In the genomic region with DNA sequence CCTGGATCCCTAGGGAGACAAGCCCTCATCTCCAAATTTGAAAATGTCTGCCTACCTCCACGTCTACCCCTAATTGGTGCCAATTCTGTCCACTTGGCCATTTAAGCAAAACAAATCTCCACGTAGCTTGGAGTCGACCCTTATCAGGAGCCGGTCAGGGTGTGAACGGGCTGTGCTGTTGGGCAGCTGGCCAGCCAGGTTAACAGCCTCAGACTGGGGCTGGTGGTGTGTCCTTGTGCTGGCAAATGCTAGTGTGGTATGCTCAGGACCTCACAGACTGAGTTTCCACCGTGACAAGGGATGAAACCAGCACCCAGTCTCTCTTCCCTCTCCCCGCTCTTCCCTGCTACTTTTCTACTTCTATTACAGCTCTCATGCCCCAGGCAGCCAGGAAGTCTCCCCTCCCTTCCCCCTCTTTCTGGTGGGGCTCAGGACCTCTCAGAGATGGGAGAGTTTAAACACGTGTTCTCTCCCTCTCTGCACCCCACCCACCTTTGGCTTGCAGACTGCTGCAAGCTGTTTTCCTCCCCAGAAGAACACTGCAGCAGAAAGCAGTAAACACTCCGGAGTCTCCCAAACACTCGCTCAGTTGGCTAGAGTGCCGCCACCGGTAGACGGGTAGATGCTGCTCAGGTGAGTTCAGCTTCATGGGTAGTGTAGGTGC, we compare ENCODE assay signal across 8 mouse cellular contexts. TPM values are rescaled to one million over a fixed set of nuclear protein-coding genes. Genes with fewer than 3 reads are reported as not detected.
DNase-seq lines count a peak whose midpoint lies in the region; ATAC-seq lines count a peak whose summit lies in the region.

No protein-coding gene starts in this region.

- H3K27ac ChIP-seq in heart, embryonic 16.5 days (ENCODE audit: low read length) = peak overlapping the region; percentile 56

- no peaks in the 10 kb centered on the region for H3K36me3 ChIP-seq in heart, embryonic 16.5 days (ENCODE audit: control insufficient read depth, insufficient read depth)

- H3K9me3 ChIP-seq in heart, embryonic 16.5 days (replicated peaks; ENCODE audit: control insufficient read depth, low read length) = no peaks in the 10 kb centered on the region; the same call in 1 of the 2 replicates

- H3K9ac ChIP-seq in heart, embryonic 16.5 days (ENCODE audit: low read length) = peak overlapping the region; percentile 45

- H3K4me1 ChIP-seq in heart, embryonic 16.5 days (ENCODE audit: control insufficient read depth, insufficient read depth, low read length) = peaks cover 49% of the 10 kb centered on the region

- 0 out of 2 replicates have a peak, but pooled peaks have one; percentile 9 for ATAC-seq in cerebellum, adult (ENCODE audit: insufficient number of reproducible peaks, low FRiP score, low TSS enrichment)
- ATAC-seq in heart, embryonic 16.5 days (replicated peaks; ENCODE audit: extremely low read depth, insufficient read depth, low FRiP score) = peak; percentile 58
- no peak for ATAC-seq in erythroid progenitor cell, adult 5-6 weeks (replicated peaks; ENCODE audit: low FRiP score, poor library complexity, severe bottlenecking)

- DNase-seq in cerebellum, adult 8-10 months = no peak
- peak; percentile 50 to 69 for DNase-seq in cerebellum, postnatal 25 days
- peak; percentile 39 for DNase-seq in liver
- peak; percentile 74 for DNase-seq in testis, postnatal 10 days (ENCODE audit: low spot score)
- DNase-seq in layer of hippocampus, adult 18-20 months (ENCODE audit: low spot score in 2 of 2) = no peak

- peak overlapping the region; percentile 30; the same call in 1 of the 2 replicates for H3K4me2 ChIP-seq in heart, embryonic 16.5 days (ENCODE audit: low read depth, low read length)

- 0 out of 2 replicates have a peak overlapping the region, but pooled peaks have one; percentile 9 for H3K4me3 ChIP-seq in heart, embryonic 16.5 days (ENCODE audit: low read length)

- 41% methylated on average over 13 of the region's 13 CpGs for WGBS in heart, embryonic 16.5 days

- H3K27me3 ChIP-seq in heart, embryonic 16.5 days (ENCODE audit: control insufficient read depth, insufficient read depth, low read length) = no peaks in the 10 kb centered on the region

RNA-seq across cellular contexts. Expression of gene Hpcal1, which starts 37.2 kb away (rescaled TPM):
- polyA plus RNA-seq in heart, embryonic 16.5 days (2015; fragmentation: Nextera tagmentation; extraction: Ambion mirVana) = 32.7 and 33.4 TPM in 2 replicates
- 18.7 and 27.2 TPM in 2 replicates for total RNA-seq in erythroid progenitor cell, adult 5-6 weeks (2015; ENCODE audit: low replicate concordance)
- total RNA-seq in erythroid progenitor cell, adult 5-6 weeks (2017; ENCODE audit: low replicate concordance) = 3.6 and 5.9 TPM in 2 replicates
- total RNA-seq in layer of hippocampus, adult 18-20 months (2021) = 10 to 100 TPM; 68.1 to 78.0 TPM

Comparison
In these comparisons a context has a peak if more than half of its experiments do, and no peak if none do; other contexts are left out.
1. DNase-seq: peak in cerebellum, postnatal 25 days (2 of 2), liver (single experiment) and testis, postnatal 10 days (single experiment); none in cerebellum, adult 8-10 months (single experiment) and layer of hippocampus, adult 18-20 months (0 of 2).